Mouse (Mus musculus) cerebellum, adult 11-12 months (tissue): ENCODE measurements around the gene Sbf1.
A peak's percentile ranks its signal among the peaks of the same experiment; 100 is the strongest.

Experiments
- DNase-seq: peaks from one replicate; pipeline ENCODE4 v3.0.0; 2022

Gene Sbf1

DNA sequence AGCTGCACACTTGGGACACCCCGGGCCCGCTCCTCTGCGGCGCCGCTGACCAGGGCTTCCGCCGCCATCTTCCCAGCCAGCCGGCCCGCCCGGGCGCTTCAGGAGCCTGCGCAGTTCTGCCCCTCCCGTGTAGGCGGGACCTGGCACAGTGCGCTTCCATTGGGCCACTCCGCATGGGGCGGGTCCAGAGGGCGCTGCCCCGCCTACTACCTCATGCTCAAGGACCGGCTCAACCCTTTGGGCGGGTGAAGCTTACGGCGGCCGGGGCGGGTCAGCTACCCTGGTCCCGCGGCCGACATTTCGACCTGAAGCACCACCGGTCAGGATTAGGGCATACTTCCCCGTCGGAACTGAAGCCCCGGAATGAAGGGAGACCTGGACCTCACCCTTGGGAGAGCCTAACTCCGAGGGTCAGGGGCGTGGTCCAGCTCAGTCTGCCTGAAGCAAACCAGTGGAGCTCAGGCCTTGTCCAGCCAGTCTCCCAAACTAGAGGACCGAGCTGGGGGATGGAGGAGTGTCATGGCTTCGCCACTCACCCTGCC, at the start of gene Sbf1:
Gene Sbf1, minus strand, starts transcription at position 122 of the 542 bp plus-strand sequence.
- DNase-seq, result peak; percentile 99

DNA sequence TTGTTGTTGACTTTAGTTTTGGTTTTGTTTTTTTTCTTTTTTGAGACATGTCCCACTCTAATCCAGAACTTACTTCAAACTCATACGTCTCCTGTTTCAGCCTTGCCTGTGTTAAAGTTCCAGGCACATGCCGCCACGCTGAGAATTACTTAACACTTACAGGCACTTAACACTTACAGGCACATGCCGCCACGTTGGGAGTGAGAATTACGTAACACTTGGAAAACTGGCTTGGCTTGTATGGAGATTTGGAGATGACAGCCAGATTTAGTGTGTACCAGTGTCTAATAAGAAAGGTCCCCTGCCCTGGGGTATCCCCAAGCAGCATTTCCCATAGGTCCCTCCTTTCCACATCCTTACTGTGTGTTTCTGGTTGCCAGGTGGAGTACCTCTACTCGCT, 47.9 kb upstream of the Sbf1 start:
- peak; percentile 27 for DNase-seq

DNA sequence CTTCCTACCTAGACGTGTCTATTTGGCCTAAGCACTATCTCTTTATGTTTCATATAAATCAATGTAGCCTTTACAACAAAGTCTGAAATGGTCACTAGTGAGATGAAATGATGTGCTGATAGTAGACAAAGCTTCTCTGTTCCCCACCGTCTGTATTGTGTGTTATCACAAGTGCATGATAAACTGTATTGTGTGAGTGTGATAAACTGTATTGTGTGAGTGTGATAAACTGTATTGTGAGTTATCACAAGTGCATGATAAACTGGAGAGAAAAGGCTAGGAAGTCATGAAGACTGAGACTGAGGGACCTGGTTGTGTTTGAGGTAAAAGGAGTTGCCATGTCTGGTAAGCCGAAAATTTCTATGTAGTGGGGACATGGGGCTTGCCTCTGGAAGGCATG, 43.7 kb upstream of the Sbf1 start:
- DNase-seq, result no peak

DNA sequence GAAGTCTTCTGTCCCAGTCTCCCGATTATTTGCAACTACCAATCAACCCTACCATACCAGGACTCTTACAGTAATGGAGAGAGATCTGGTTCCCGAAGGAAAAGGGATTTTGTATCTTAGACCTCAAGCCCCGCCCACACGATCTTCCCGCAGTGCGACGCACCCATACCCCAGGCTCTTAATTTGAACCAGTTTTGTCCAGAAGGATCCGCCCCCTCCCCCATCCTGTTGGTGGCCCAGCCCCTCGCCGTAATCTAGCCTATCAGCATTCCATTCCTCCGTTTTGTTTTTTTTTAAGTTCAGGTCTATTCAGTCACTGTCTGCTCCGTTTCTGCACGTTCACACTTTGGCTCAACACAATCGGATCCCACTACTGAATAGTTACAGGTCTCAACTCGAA, 41.3 kb upstream of the Sbf1 start:
- peak; percentile 56 for DNase-seq

DNA sequence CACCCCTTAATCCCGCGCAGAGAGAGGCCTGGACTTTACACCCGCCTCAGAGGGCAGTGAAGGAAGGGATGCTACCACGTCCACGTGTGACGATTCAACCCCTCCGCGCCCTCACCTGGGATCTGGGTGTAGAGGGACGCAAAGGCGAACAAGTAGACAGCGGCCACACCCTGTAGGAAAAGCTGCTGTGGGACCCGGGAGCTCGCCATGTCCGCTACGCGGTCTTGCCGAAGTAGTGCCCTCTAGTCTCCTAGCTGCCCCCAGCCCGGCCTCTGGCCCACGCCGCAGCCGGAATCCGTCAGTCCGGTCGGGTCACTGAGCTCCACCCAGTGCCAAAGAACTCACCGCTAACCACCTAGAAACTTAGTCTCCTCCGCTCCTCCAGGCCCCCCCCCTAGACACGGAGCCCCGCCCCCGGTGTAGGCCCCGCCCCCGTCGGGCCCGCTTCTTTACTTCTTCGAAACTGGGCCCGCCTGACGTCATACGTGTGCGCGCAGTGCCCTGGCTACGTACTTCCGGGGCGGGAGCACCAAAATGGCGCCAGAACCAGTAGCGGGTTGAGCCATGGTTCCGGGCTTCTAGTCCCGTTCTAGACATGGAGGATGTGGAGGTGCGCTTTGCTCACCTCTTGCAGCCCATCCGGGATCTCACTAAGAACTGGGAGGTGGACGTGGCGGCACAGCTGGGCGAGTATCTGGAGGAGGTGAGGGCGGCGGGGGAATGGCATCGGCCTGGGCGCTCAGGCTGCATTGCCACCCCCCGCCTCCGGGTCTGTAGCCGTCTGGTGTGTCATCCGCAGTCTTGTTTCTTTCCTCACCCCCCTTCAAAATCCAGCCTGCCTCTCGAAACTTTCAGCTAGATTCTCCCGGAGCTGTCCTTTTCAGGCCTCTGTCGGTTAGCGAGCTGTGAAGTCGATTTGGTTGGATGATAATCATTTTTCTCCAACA, 40.4 kb upstream of the Sbf1 start, which contains the start of the genes Lmf2 and Ncaph2:
Gene Lmf2, minus strand, starts transcription at position 419 of the 947 bp plus-strand sequence.
Gene Ncaph2, plus strand, starts transcription at position 479 of the 947 bp plus-strand sequence.
- peak; percentile 93 for DNase-seq

DNA sequence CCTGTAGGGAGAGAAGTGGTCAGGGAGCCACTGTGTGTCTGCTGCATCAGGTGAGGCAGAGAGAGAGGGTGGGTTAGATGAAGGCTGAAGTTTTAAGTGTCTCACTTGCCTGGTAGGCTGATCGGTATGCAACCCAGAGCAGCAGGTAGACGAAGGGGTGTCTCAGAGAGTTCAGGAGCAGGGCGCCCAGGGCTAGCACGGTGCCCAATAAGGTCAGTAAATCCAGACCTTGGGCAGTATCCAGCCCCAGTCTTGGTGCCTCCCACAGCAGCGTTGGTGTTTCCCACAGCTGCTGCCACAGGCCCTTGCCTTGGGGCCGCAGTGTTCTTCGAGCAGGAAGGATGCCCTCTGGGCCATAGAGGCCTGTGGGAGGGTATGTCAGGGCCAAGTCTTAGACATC, 39.3 kb upstream of the Sbf1 start:
- peak; percentile 43 for DNase-seq

DNA sequence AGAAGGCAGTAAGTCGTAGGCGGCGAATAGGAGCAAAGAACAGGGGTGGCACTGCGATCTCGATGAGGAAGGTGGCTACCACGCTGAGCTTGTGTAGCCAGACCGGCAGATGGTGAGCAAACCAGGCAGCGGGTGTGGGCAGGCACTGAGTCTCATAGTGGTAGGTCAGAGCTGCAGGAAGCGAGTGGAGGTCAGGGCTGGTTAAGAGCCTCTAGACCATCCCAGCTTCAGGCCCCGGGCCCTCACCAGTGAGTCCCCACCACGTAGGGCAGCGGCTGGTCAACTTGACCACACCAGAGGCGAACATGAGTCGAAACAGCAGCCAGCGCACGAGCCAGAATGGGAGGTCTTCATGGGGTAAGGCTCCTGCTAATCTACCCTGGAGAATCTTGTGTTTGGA, 38.7 kb upstream of the Sbf1 start:
- DNase-seq, result peak; percentile 32

DNA sequence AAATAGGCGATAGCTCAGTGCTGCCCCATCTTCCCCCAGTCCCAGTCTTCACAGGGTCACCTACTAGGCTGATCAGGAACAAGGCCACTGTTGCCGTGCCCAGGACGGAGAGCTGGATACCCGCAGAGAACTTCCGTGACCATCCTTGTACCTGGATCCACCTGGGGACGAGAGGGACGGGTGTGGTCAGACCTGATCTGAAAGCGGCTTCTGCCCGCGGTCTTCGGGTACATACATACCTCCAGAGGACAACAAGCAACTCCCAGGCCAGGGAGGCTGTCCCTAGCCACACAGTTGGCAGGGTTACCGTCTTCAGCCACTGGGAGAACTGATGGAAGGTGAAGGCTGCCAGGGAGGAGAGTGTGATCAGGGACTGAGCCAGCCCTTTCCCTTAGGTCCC, 37.7 kb upstream of the Sbf1 start:
- peak; percentile 37 for DNase-seq

DNA sequence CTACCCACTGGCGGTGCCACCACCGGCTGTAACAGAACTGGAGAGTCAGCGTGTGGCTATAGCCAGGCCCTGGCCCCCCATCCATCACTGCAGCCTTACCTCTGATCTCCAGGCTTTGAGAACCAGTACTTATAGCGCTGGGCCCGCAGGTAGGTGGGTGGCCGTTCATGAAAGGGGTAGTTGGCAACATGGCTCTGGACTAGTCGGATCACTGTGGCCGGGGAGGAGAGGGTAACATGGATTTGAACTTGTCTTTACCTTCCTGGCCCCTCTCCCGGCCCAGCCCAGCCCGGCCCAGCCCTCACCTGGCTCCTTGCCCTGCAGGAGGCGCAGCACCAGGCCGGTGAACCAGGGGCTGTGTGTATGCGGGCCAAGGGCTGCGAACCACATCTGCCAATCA, 36.9 kb upstream of the Sbf1 start:
- DNase-seq, result no peak

DNA sequence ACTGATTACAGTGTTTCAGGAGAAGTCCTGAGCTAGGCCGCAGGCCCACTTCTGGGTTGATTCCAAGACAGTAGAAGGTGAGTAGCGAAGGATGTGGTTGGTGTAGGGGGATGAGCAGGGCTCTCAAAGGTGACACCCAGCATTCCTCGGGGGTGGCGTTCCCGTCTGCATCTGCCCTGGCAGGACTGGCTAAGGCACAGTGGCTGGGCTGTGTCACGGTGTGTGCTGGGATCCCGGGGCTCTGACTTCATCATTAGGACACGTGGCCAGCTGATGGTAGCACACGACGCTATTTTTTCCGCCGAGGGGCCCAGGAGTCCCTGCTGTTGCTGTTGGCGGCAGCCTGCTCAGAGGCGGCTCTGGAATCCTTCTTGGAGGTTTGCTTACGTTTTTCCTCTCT, 36.2 kb upstream of the Sbf1 start:
- DNase-seq, result no peak

DNA sequence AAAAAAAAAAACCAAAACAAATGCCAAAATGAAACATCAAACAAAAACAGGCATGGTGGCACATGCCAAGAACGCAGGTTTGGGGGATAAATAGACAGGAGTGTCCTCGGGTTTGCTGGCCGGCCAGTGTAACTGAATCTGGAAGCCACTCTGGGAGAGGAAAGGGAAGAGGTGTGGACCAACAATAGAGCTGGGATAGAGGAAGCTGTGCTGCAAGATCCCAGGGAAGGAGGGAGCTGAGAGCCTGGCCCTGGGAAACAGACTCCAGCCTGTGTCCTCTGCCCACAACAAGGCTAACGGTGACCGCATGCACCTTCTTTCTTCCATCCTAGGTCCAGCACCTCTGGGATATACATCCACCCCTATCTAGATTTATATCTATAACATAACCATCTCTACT, 35.3 kb upstream of the Sbf1 start:
- no peak for DNase-seq

DNA sequence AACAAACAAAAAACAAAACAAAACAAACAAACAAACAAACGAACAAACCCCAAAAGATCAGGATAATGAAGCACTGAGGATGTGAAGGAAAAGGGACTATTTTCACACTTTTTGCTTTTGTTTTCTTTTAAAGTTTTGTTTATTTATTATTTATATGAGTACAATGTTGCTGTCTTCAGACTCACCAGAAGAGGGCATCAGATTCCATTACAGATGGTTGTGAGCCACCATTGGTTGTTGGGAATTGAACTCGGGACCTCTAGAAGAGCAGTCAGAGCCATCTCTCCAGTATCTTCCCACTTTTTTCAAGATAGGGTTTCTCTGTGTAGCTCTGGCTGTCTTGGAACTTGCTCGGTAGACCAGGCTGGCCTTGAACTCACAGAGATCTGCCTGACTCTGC, 28.2 kb upstream of the Sbf1 start:
- DNase-seq, result no peak

DNA sequence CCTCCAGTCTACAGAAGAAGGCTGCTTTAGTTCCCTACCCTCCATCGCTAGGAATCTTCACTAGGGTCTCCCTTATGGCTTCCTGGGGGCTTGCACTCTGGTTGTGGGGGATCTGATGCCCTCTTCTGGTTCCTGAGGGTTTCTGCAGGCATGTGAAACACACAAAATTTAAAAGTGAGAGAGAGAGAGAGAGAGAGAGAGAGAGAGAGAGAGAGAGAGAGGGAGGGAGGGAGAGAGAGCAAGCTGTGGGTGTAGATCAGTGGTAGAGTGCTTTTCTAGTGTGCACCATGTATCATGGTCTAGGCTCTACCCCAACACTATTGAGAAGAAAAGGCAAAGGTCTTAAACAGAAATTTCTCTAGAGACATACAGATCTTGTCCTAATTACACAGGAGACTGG, 26.6 kb upstream of the Sbf1 start:
- no peak for DNase-seq

DNA sequence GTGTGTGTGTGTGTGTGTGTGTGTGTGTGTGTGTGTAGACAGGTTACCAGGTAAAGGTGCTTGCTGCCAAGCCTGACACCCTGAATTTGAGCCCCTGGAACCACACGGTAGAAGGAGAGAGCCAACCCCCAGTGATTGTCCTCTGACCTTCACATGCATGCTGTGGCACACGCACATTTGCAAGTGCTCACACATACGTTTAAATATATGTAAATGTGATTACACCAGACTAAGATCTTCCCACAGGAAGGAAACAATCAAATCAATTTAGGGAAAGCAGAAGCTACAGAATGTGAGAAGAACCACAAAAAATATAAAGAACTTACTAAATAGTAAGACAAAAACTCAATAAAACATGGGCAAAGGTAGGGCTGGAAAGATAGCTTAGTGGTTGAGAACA, 25.0 kb upstream of the Sbf1 start:
- DNase-seq, result no peak

DNA sequence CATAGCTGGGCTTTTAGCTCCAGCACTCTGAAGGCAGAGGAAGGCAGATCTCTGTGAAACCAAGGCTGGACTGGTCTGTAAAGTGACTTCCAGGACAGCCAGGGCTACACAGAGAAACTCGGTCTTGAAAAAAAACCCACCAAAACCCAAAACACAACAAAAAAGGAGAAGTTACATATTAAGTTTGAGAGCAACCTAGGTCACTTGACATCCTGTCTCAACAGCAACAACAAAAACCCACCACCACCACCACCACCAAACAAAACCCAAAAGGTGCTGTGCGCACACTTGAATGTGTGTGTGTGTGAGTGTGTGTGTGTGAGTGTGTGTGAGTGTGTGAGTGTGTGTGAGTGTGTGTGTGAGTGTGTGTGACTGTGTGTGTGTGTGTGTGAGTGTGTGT, 24.6 kb upstream of the Sbf1 start:
- no peak for DNase-seq

DNA sequence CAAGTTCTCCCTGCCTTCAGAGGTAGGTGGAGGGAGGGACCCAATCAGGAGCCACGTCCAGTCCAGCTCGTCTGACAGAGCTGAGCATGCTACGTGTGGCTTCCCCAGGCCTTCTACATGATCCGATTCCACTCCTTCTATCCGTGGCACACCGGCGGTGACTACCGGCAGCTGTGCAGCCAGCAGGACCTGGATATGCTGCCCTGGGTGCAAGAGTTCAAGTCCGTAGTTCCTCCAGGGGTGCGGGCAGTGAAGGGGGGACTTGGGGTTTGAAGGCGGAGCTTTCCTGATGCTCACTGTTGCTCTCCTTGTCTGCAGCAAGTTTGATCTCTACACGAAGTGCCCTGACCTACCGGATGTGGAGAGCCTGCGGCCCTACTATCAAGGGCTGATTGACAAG, 21.3 kb upstream of the Sbf1 start:
- DNase-seq, result no peak

DNA sequence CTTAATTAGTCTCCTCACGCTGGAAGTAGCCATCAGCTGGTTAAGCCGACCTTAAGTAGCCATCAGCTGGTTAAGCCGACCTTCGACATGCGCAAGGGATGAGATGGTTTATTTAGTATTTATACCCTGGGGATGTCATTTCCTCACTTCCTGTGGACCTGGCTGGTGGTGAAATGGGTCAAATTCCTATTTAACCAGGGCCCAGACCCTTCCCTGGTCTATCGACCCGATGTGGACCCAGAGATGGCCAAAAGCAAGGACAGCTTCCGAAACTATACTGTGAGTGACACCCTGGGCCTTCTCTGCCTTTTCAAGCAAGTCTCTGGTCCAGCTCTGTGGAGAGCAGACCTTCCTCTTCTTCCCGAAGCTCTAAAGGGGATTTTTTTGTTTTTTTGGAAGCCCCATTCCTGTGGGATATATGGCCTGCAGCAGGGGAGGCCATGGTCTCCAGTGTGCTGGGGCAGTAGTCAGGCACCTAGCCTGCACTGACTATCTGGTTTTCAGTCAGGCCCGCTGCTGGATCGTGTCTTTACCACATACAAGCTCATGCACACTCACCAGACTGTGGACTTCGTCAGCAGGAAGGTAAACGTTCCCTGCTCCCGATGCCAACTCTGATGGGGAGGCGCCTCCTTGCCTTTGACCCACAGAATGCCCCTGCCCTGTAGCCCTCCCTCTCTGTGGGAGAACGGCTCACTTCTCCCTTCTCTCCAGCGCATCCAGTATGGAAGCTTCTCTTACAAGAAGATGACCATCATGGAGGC, 19.8 kb upstream of the Sbf1 start:
- no peak for DNase-seq

DNA sequence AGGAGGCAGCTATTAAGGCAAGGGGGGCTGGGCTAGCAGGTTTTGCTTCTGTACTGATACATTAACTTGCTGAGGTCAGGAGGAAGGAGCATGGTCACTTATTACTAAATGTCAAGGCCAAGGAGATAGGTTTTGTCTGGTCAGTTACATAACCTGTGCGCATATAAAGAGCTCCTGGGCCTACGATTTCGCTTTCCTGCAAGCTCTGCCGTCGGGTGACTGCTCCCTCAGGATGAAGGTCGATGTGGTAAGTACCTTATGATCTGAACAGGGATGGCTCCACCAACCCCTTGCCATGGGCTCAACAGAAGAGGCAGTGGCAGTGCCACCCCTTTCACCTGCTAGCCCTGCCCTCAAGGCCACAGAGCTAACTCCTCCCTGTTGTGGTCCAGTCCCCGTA, 19.2 kb upstream of the Sbf1 start, which contains the start of gene Miox:
Gene Miox, plus strand, starts transcription at position 128 of the 400 bp plus-strand sequence.
- DNase-seq, result no peak

DNA sequence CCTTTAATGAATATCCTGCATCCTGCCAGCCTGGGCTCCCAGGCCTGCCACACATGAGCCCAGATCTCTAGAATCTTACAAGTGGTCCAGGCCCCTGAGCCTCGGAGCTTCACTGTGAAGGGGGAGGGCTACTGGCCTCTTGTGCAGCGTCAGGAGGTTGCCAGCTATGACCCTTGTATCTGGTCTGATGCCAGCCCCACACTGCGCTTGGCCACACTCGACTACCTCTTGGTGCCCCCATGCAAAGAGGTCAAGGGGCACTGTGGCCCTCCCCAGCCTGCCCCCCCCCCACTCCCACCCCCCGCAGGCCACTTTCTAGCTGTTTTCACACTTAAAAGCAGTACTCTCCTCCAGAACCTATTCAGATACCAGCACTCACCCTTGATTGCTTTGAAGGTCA, 11.3 kb upstream of the Sbf1 start:
- DNase-seq, result no peak

DNA sequence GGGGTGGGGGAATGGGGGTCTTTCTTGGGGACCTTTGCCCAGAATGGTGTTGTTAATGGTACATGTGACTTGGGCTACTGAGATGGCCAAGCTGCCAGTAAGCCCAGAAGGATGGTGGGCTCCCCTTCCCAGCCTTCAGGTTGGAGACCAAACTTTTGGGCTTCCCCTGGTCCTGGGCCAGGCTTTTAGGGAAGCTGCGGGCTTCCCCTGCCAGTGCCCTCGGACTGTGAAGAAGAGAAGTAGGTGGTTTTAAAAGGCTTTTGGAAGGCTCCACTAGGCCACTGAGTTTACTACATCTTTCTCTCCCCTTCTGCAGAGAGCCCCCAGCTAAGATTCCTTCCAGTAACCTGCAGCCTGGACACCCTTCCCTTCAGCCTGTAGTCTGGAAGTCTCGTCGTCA, 8.5 kb upstream of the Sbf1 start:
- DNase-seq, result no peak

DNA sequence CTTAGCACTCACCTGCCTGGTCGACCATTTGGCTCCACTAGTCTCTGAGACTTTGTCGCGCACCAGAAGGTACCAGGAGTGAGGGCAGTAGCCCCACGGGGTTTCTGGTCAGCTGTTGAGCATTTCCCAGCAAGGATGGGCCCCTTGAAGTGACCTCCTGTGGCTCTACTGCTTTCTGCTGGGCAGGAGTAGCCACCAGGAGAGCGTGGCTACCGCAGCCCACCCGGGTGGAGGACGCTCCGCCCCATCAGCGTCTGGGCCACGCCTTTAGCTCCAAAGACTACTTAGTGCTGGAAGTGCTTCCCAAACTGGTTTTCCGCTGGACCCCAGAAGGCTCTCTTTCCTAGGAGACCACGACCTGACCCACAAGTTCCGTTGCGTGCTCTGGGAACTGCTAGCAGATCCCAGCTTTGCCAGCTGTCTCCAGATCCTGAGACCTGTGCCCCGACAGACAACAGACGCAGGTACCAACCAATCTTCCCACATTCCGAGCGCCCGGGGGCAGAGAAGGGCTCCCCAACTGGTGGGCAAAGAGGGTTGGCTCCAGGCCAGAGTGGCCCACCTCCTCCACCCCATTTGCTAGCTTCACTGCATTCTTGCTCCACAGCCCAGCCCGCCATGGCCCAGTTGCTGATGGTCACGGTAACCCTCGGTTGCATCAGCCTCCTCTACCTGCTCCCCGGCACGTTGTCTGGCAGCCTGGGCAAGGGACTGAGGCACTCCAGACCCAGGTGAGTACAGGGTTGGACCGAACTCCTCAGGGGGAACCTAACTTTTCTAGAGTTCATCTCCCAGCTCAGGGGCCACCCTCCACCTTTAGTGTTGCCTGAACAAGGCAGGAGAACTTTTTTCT, 7.8 kb upstream of the Sbf1 start, which contains the start of gene Adm2:
Gene Adm2, plus strand, starts transcription at position 51 of the 853 bp plus-strand sequence.
- no peak for DNase-seq

DNA sequence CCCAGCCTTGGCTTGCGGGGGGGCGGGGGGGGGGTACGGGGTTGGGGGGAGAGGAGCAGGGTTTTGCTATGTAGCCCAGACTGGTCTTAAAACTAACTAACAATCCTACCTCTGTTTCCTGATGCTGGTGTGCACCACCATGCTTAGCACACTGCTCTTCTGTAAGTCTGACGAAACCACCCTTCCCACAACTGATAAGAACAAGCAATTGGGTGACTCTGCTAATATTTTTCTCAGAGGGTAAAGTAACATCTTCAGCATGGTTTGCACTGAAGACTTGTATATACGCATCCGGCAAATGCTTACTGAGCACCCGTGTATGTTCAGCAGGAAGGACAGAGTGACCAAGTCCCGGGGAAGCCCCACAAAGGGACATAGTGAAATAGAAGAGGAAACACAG, 6.2 kb upstream of the Sbf1 start:
- no peak for DNase-seq

DNA sequence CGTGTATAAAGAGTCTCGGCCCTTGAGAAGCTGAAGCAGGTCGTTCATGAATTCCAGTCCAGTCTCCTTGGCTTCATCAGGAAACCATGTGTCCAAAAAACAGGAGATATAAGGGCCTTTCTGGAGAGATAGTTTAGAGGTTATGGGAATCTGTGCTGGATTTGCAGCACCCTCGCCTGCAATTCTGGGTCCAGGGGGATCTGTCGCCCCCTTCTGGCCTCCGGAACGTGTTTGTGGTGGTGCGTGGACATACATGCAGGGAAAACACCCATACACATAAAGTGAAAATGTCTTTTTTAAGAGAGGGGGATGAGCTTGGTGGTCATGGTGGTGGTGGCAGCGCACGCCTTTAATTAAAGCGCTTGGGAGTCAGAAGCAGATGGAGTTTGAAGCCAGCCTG, 1.0 kb upstream of the Sbf1 start:
- DNase-seq, result peak; percentile 46
